Mouse (Mus musculus): ENCODE results near the gene Cpped1. TPM values are rescaled to one million over a fixed set of nuclear protein-coding genes. Genes with fewer than 3 reads are reported as not detected.

Gene Cpped1
- total and polyA plus RNA-seq, 3 experiments, result 13.6 to 34.6 (median 17.5) TPM

DNA sequence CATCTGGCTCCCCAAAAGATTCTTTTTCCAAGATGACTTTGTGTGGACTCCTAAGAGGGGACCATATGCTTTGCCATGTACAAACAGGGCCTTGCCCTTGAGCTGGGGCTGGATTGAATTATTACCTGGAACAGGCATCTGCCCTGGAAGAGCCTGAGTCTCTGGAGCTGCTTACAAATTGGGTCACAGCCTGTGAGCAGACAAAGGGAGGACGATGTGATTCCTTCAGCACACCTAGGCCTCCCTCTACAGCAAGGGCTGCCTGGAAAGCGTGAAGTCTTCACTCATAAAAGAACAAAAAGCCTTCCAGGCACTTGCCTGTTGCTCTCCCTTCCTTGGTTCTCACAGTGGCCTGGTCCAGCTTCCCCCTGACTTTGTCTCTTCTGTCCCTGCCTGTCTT, 136.9 kb downstream of the Cpped1 start:
- no peaks in the 10 kb centered on the region for H3K36me3 ChIP-seq (replicated peaks in 1 of 2; ENCODE audit: control insufficient read depth in 1 of 2, insufficient read depth in 1 of 2, low read length in 1 of 2)
- DNase-seq (ENCODE audit: extremely low read depth), result no peak
- TF ChIP-seq TBP (conservative IDR thresholded peaks at IDR 0.05; ENCODE audit: low read depth, low read length) (no peak), SMC3 (IDR thresholded peaks at IDR 0.05; ENCODE audit: low read depth, low read length) (no peak), NELFE (IDR thresholded peaks at IDR 0.05; ENCODE audit: low read depth, low read length) (no peak), SIN3A (IDR thresholded peaks at IDR 0.05; ENCODE audit: low read length) (no peak), GABPA (IDR thresholded peaks at IDR 0.05; ENCODE audit: insufficient replicate concordance, low read depth, low read length) (no peak), MEF2A (IDR thresholded peaks at IDR 0.05; ENCODE audit: borderline replicate concordance, low read depth, low read length) (no peak), ZMIZ1 (IDR thresholded peaks at IDR 0.05; ENCODE audit: low read depth, low read length) (no peak), JUN (IDR thresholded peaks at IDR 0.05; ENCODE audit: insufficient read depth, low read depth, low read length) (no peak), USF1 (IDR thresholded peaks at IDR 0.05; ENCODE audit: low read depth, low read length) (no peak)
- H3K27ac ChIP-seq (ENCODE audit: insufficient read depth, low read depth), result no peak overlapping the region
- H3K4me3 ChIP-seq (replicated peaks in 1 of 3; ENCODE audit: low read depth in 2 of 3, low read length in 2 of 3, poor library complexity in 1 of 3), result no peak overlapping the region
- peaks cover 10% of the 10 kb centered on the region for H3K9me3 ChIP-seq (replicated peaks; ENCODE audit: low read length)
- H3K4me1 ChIP-seq (ENCODE audit: control insufficient read depth in 1 of 2, insufficient read depth in 2 of 2), result no peaks in the 10 kb centered on the region
- H3K9ac ChIP-seq (ENCODE audit: insufficient read depth, low read depth), result no peak overlapping the region
- no peak overlapping the region for H3K4me2 ChIP-seq (ENCODE audit: insufficient read depth, low read depth, poor library complexity, severe bottlenecking)
- in situ Hi-C loops (cut with MboI; ENCODE audit: low pct_ligation_motif_present, low pct_unique_long_range_greater_than_20kb, low sequenced_read_pairs), result no loop called here
- H3K27me3 ChIP-seq (replicated peaks), result no peaks in the 10 kb centered on the region
- dilution Hi-C loops (cut with MboI; ENCODE audit: extremely low pct_ligation_motif_present, extremely low pct_unique_long_range_greater_than_20kb, low sequenced_read_pairs), result no loop called here
- no peaks in the 10 kb centered on the region for H3K79me2 ChIP-seq (replicated peaks; ENCODE audit: control insufficient read depth, extremely low read depth, insufficient read depth, poor library complexity, severe bottlenecking)

GRCm38 (mm10) chr16:11757951-11758350, 151.3 kb downstream of the Cpped1 start:
- in situ Hi-C loops (cut with MboI; ENCODE audit: low pct_ligation_motif_present, low pct_unique_long_range_greater_than_20kb, low sequenced_read_pairs) (no loop called here), dilution Hi-C loops (cut with MboI; ENCODE audit: extremely low pct_ligation_motif_present, extremely low pct_unique_long_range_greater_than_20kb, low sequenced_read_pairs) (no loop called here)
- H3K9ac ChIP-seq (ENCODE audit: insufficient read depth, low read depth), result no peak overlapping the region
- H3K79me2 ChIP-seq (replicated peaks; ENCODE audit: control insufficient read depth, extremely low read depth, insufficient read depth, poor library complexity, severe bottlenecking), result no peaks in the 10 kb centered on the region
- no peak overlapping the region for H3K27ac ChIP-seq (ENCODE audit: insufficient read depth, low read depth)
- H3K36me3 ChIP-seq (replicated peaks in 1 of 2; ENCODE audit: control insufficient read depth in 1 of 2, insufficient read depth in 1 of 2, low read length in 1 of 2), result peaks cover 0 to 9% of the 10 kb centered on the region in 2 experiments
- peaks cover 0 to 14% of the 10 kb centered on the region in 2 experiments; a peak in 2 of 4 replicates for H3K4me1 ChIP-seq (ENCODE audit: control insufficient read depth in 1 of 2, insufficient read depth in 2 of 2)
- H3K9me3 ChIP-seq (replicated peaks; ENCODE audit: low read length), result no peaks in the 10 kb centered on the region
- no peak overlapping the region for H3K4me3 ChIP-seq (replicated peaks in 1 of 3; ENCODE audit: low read depth in 2 of 3, low read length in 2 of 3, poor library complexity in 1 of 3)
- no peaks in the 10 kb centered on the region for H3K27me3 ChIP-seq (replicated peaks)
- TF ChIP-seq ZMIZ1 (IDR thresholded peaks at IDR 0.05; ENCODE audit: low read depth, low read length), result no peak
- TF ChIP-seq JUND (conservative IDR thresholded peaks at IDR 0.05; ENCODE audit: low read depth, low read length), result no peak
- no peak for TF ChIP-seq CHD2 (IDR thresholded peaks at IDR 0.05; ENCODE audit: low read length)
- H3K4me2 ChIP-seq (ENCODE audit: insufficient read depth, low read depth, poor library complexity, severe bottlenecking), result no peak overlapping the region
- DNase-seq (ENCODE audit: extremely low read depth), result no peak

DNA sequence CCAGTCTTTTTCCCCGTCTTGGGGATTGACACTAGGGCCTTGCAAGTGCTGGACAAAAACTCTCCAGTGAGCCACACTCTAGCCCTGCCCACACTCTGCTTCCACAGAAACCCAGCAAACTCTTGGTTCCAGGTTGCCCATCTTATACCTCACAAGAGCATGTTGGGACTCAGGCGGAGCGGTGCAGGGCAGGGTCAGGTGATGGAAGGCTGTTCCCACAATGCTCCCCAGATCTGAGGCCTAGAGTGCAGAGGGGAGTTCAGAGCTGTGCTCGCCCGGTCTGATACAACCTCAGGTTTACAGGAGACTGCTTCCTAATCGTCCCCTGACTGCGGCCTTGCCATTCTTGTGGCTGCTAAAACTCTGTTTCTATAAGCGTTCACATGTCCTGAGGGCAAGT, 151.8 kb downstream of the Cpped1 start:
- Histone ChIP-seq H3K27ac (ENCODE audit: insufficient read depth, low read depth) (no peak overlapping the region), H3K9ac (ENCODE audit: insufficient read depth, low read depth) (no peak overlapping the region), H3K4me3 (replicated peaks in 1 of 3; ENCODE audit: low read depth in 2 of 3, low read length in 2 of 3, poor library complexity in 1 of 3) (no peak overlapping the region), H3K36me3 (replicated peaks in 1 of 2; ENCODE audit: control insufficient read depth in 1 of 2, insufficient read depth in 1 of 2, low read length in 1 of 2) (peaks cover 0 to 9% of the 10 kb centered on the region in 2 experiments), H3K4me1 (ENCODE audit: control insufficient read depth in 1 of 2, insufficient read depth in 2 of 2) (peaks cover 0 to 19% of the 10 kb centered on the region in 2 experiments; a peak in 2 of 4 replicates), H3K27me3 (replicated peaks) (no peaks in the 10 kb centered on the region), H3K79me2 (replicated peaks; ENCODE audit: control insufficient read depth, extremely low read depth, insufficient read depth, poor library complexity, severe bottlenecking) (no peaks in the 10 kb centered on the region), H3K4me2 (ENCODE audit: insufficient read depth, low read depth, poor library complexity, severe bottlenecking) (no peak overlapping the region), H3K9me3 (replicated peaks; ENCODE audit: low read length) (no peaks in the 10 kb centered on the region)
- no peak for TF ChIP-seq PAX5 (IDR thresholded peaks at IDR 0.05; ENCODE audit: low read length)
- no peak for TF ChIP-seq EP300 (IDR thresholded peaks at IDR 0.05; ENCODE audit: low read length)
- no peak for TF ChIP-seq UBTF (IDR thresholded peaks at IDR 0.05; ENCODE audit: low read depth, low read length)
- TF ChIP-seq TCF12 (IDR thresholded peaks at IDR 0.05; ENCODE audit: low read depth, low read length), result no peak
- TF ChIP-seq CHD2 (IDR thresholded peaks at IDR 0.05; ENCODE audit: low read length), result no peak
- TF ChIP-seq JUN (IDR thresholded peaks at IDR 0.05; ENCODE audit: insufficient read depth, low read depth, low read length), result no peak
- no peak for TF ChIP-seq MAFK (IDR thresholded peaks at IDR 0.05; ENCODE audit: insufficient replicate concordance, low read length)
- no peak for TF ChIP-seq KAT2A (IDR thresholded peaks at IDR 0.05; ENCODE audit: insufficient replicate concordance, low read length)
- TF ChIP-seq GABPA (IDR thresholded peaks at IDR 0.05; ENCODE audit: insufficient replicate concordance, low read depth, low read length), result no peak
- TF ChIP-seq SIN3A (IDR thresholded peaks at IDR 0.05; ENCODE audit: low read length), result no peak
- TF ChIP-seq E2F4 (IDR thresholded peaks at IDR 0.05; ENCODE audit: insufficient replicate concordance, low read depth, low read length), result no peak
- no peak for TF ChIP-seq RAD21 (IDR thresholded peaks at IDR 0.05; ENCODE audit: low read depth, low read length)
- no peak for TF ChIP-seq POLR2AphosphoS2 (IDR thresholded peaks at IDR 0.05; ENCODE audit: low read depth, low read length)
- no peak for TF ChIP-seq MEF2A (IDR thresholded peaks at IDR 0.05; ENCODE audit: borderline replicate concordance, low read depth, low read length)
- no peak for TF ChIP-seq ETS1 (conservative IDR thresholded peaks at IDR 0.05; ENCODE audit: low read depth, low read length)
- no peak for TF ChIP-seq NELFE (IDR thresholded peaks at IDR 0.05; ENCODE audit: low read depth, low read length)
- no peak for TF ChIP-seq ZNF384 (IDR thresholded peaks at IDR 0.05; ENCODE audit: low read depth, low read length)
- TF ChIP-seq MXI1 (IDR thresholded peaks at IDR 0.05; ENCODE audit: low read depth, low read length), result no peak
- no peak for TF ChIP-seq CTCF (conservative IDR thresholded peaks at IDR 0.05 in 1 of 2, IDR thresholded peaks at IDR 0.05 in 1 of 2; ENCODE audit: low read depth in 2 of 2, low read length in 2 of 2)
- no peak for TF ChIP-seq CHD1 (IDR thresholded peaks at IDR 0.05; ENCODE audit: low read depth, low read length)
- DNase-seq (ENCODE audit: extremely low read depth), result no peak
- dilution Hi-C loops (cut with MboI; ENCODE audit: extremely low pct_ligation_motif_present, extremely low pct_unique_long_range_greater_than_20kb, low sequenced_read_pairs) (no loop called here), in situ Hi-C loops (cut with MboI; ENCODE audit: low pct_ligation_motif_present, low pct_unique_long_range_greater_than_20kb, low sequenced_read_pairs) (no loop called here)

Measured in CH12.LX (cell line).